Mouse (Mus musculus) ES-E14 (cell line): ENCODE measurements around the gene Wdr66.

Experiments
- CHD2 ChIP-seq: IDR thresholded peaks from 2 replicates; pipeline ENCODE4 v1.6.1; 2014; ENCODE audit warnings: mild to moderate bottlenecking, low read depth, low read length, inconsistent platforms
- HCFC1 ChIP-seq: IDR thresholded peaks from 2 replicates; pipeline ENCODE4 v1.6.1; 2012; ENCODE audit warnings: low read length, inconsistent platforms, borderline replicate concordance; ENCODE audit not compliant: insufficient read depth
- MAFK ChIP-seq: IDR thresholded peaks from 2 replicates; pipeline ENCODE4 v1.6.1; 2014; ENCODE audit warnings: mild to moderate bottlenecking, low read depth, low read length, inconsistent platforms; ENCODE audit not compliant: insufficient read depth
- ZC3H11A ChIP-seq: IDR thresholded peaks from 2 replicates; pipeline ENCODE4 v1.6.1; 2012; ENCODE audit warnings: low read depth, mild to moderate bottlenecking, inconsistent platforms, low read length, borderline replicate concordance
- ZNF384 ChIP-seq: IDR thresholded peaks from 2 replicates; pipeline ENCODE4 v1.6.1; 2012; ENCODE audit warnings: low read depth, low read length, inconsistent platforms

DNA sequence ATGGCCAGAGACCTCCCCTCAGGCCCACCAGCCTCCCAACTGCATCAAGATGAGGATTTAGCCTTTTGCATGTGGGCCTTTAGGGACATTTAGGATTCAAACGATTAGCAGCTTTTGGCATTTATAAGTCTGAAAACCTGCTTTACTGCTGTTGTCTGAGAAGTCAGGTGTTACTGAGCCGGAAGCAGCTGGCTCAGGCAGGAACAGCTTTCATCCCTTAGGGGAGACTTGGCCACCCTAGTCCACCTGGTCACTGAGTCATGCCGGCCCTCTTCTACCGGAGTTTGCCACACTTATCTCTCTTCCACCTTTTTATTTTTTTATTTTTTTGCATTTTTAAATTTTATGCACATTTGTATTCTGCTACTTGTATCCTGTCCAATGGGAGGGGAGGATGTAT, 105.4 kb downstream of the Wdr66 start:
- TF ChIP-seq ZC3H11A (no peak), CHD2 (no peak), ZNF384 (no peak), HCFC1 (no peak), MAFK (no peak)
